Mouse (Mus musculus): ENCODE data around the gene Foxo6.

- TF ChIP-seq CTCF (IDR thresholded peaks at IDR 0.05; ENCODE audit: control insufficient read depth, insufficient read depth, insufficient replicate concordance, low read depth, low read length) (no peak), POLR2A (IDR thresholded peaks at IDR 0.05; ENCODE audit: control insufficient read depth, low read depth, low read length) (no peak)
These were observed 58.5 kb downstream of the Foxo6 start for GRCm38 (mm10) chr4:120228613-120229012.

Measured in testis, adult 2 months (tissue).